Mouse (Mus musculus) thymus, postnatal 10 days (tissue): Measurements from ENCODE around the gene Fam221b.

Experiments used
- DNase-seq, 2 experiments: peaks; one replicate each; pipeline ENCODE4 v3.0.0; 2021; ENCODE audit warnings: low spot score in 2 of 2

Gene Fam221b

GRCm38 (mm10) chr4:43613060-43613730, 55.8 kb downstream of the Fam221b start:
- no peak for DNase-seq

- DNase-seq: no peak
These were observed 56.4 kb downstream of the Fam221b start for GRCm38 (mm10) chr4:43612534-43612933.
